Mouse (Mus musculus) fat pad, adult 2 months (tissue): ENCODE results near the gene Cxcr6.
A peak's percentile ranks its signal among the peaks of the same experiment; 100 is the strongest.
"Not testable (repeated sequence)": the region's sequence is repeated elsewhere in the genome, so short reads cannot be mapped to it uniquely, and the experiment has no call there.

Experiments
- DNase-seq: peaks from one replicate; pipeline ENCODE4 v3.0.0-alpha.2; 2011; ENCODE audit warnings: low read depth, low spot score; ENCODE audit errors: extremely low read depth

The Cxcr6 gene

DNA sequence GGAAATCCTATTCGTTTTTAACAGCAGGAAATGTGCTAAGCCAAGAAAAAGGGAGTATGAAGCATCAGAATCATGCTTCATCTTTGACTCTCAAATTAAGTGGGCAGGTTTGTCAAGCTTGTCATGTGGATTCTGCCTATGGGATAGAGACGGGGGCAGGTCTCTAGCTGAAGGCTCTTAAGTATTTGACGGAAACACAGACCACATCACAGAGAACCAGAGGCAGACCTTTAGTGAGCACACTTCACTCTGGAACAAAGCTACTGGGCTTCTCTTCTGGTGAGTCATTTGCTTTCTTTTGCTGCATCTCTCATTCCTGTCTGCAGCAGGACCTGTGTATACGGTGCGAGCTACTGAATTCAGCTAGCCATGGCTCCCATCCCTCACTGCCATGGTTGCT, at the start of gene Cxcr6:
Gene Cxcr6, plus strand, starts transcription at position 209 of the 400 bp plus-strand sequence.
- no peak for DNase-seq

- no peak for DNase-seq
Observed at GRCm38 (mm10) chr9:123756752-123757151, 49.5 kb upstream of the Cxcr6 start.

GRCm38 (mm10) chr9:123757326-123757725, 48.9 kb upstream of the Cxcr6 start:
- no peak for DNase-seq

- DNase-seq, result no peak
Observed at GRCm38 (mm10) chr9:123758156-123758555, 48.1 kb upstream of the Cxcr6 start.

DNA sequence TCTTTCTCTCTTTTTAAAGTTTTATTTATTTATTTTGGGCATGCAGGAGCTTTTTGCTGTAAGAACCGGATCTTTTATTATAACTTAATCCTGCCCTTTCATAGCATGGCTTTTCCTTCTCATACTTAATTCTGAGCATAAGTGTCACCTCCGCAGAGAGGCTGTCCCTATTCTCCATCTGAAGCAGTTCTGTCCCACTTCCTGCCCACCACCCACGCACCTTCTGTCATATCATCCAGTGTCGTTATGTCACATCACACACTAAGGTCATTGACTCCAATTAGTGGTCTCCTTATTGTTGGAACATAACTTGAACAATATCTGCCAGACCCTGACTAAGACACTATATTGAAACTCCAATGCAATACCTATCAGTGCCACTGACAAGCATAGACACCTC, 47.6 kb upstream of the Cxcr6 start:
- no peak for DNase-seq

GRCm38 (mm10) chr9:123760806-123761205, 45.5 kb upstream of the Cxcr6 start:
- DNase-seq, result no peak

- no peak for DNase-seq
Observed at GRCm38 (mm10) chr9:123762886-123763285, 43.4 kb upstream of the Cxcr6 start.

- no peak for DNase-seq
Observed at GRCm38 (mm10) chr9:123763771-123764170, 42.5 kb upstream of the Cxcr6 start.

DNA sequence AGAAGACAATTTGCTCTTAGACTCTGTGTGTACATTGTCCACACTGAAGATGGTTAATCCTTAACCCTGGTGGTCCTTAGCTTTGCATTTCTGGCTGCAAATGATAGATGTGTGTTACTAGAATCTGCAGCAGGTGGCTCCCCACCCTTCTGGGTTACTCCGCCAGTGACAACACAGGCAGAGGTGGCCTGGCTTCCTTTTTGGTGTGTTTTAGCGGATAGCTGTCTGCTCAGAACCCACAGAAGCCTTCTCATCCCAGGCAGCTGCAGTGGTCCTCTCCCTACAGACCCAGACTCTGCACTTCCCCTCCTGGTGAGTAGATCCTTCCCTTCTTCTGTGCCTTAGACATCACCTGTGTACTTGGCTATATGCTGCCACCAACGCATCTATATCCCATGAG, 39.3 kb upstream of the Cxcr6 start:
- DNase-seq, result no peak

DNA sequence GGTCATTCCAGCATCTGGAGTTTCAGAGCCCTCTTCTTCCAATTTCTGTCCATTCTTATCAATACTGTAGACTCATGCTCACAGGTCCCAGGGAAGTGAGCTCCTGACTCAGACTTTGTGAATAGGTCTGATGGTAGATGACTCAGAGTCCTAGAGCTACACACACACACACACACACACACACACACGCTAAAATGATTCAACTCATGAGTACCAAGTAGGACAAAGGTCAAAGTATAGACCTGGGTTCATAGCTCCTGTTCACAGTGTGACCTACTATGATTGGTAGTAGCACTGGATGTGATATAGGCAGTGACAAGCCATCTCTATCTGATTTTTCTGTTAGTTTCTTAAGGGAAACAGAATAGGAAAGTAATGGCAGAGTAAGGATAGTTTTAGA, 37.8 kb upstream of the Cxcr6 start:
- DNase-seq, result no peak

GRCm38 (mm10) chr9:123769532-123769931, 36.7 kb upstream of the Cxcr6 start:
- no peak for DNase-seq

DNA sequence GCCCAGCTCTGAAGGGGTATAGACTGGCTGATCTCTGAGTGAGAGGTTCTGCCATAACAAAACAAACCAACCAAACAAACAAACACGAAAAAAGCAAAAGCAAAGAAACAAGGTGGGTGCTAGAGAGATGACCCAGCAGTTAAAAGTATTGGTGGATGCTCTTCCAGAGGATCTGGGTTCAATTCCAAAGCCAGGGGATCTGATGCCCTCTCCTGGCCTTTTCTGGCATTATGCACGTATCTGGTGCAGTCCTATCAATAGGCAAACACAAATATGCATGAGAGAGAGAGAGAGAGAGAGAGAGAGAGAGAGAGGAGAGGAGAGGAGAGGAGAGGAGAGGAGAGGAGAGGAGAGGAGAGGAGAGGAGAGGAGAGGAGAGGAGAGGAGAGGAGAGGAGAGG, 33.0 kb upstream of the Cxcr6 start:
- not testable (repeated sequence) for DNase-seq

DNA sequence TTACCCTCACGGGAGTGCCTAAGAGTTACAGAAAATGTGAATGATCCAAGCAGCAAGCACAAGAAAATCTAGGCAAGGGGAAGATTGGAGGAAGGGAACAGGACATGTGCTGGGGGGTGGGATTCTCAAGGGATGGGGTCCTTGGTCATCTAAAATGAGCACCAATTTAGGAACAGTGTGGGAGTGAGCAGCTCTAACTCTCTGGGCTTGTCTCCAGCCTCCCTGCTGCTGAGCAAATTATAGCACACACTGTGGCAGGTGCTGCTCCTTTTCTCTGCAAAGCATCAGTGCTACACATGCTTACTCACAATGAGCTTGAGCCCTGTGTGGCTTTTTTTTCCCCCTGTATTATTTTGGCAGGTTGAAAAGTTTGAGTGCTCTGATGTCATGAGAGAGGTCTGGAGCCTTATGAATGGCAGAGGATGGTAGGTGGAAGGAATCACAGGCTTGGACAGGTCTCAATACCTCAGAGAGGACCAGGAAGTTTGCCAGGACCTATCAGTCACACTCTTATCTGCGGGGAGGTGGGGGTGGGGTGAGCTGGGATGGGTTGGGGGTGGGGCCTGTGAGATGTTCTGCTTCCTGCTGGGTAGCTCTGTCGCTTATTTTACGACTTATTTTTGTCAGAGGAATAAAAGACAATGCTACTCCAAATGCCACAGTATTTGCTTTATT, 17.3 kb upstream of the Cxcr6 start:
- no peak for DNase-seq

DNA sequence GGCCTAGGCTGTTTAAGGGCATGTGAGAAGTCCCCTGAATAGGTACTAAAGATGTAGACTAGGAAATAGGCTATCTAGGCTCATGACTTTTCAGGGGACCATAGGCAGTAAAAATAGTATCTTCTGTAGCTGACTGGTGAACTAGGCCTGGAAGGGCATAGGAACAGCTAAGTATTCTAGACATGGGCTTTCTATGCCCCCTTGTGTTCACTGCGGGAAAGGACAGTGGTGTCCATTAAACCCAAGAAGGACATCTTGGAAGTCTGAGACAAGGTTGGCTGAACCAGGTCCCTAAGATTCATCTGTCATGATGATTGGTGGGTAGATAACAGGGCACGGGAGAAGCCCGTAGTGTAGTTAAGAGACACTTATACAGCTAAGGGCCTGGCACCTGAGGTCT, 10.1 kb upstream of the Cxcr6 start:
- no peak for DNase-seq

- DNase-seq, result no peak
Observed at GRCm38 (mm10) chr9:123801527-123801926, 4.7 kb upstream of the Cxcr6 start.

GRCm38 (mm10) chr9:123802421-123802820, 3.9 kb upstream of the Cxcr6 start:
- no peak for DNase-seq

GRCm38 (mm10) chr9:123802896-123803295, 3.4 kb upstream of the Cxcr6 start:
- DNase-seq, result no peak

DNA sequence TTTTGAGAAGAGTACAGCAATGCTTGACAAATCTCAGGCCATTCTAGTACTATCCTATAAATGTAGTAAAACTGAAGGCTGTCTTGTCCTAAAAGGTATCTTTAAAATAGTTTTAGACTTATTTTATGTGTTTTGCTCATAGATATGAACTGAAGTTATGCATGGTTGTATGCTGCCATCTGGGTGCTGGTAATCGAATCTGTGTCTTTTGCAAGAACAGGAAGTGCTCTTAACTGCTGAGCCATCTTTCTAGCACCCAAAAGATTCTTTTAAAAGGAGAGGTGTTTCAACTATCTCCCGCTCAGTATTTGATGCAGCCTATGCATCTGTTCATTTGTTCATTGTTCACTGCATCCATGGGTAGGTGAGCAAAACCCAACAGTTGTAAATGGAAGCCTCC, 1.0 kb upstream of the Cxcr6 start:
- DNase-seq, result no peak

DNA sequence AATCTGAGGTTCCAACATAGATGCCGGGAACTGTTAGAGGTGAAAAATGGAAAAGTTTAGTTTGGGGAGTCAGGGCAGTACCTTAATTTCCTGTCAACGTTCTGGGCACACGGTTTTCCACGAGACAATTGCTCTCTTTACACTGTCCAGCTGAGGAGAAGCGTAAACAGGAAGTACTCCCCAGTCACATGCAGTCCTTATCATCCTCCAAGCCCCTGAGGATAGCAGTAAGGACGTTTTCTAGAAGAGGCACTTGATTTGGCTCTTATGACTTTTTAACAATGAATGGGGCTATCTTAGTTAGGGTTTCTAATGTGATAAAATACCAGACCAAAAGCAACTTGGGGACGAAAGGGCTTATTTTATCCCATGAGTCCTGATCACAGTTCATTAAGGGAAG, 2.3 kb downstream of the Cxcr6 start:
- DNase-seq, result no peak

DNA sequence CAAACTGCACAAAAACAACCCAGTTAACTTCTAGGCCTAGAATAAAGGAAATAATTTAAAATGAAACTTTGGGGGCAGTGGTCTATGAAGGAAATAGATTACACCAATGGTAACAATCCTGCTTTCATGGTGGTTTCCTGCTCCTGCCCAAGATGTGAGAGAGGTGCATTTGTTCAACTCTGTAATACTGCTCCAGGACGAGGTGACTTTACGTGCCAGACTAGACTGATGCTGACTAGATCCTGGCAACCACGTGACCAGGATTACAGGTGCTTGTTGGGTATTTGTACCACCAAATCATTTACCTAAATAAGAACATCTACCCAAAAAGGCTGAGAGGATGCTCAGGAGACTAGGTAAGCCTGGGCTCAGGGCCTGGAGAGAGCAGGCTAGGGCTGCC, 5.6 kb downstream of the Cxcr6 start:
- no peak for DNase-seq

DNA sequence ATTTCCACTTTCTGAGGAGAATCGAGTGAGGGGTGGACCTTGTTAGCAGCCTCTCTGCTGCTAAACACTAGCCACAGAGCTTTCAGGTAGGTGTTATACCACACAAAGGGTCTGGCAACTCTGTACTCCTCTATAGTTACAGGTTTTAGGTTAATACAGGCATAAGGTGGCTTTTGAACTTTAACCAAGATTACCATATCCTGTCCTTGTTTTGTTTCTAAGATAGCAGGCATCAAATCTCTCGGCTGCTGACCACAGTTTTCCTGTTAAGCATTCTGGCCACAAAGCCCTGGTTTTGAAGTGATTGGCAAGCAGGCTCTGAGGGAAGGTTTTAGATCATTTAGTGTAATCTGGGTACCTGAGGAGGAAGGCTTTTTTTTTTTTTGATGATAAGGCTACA, 8.1 kb downstream of the Cxcr6 start:
- no peak for DNase-seq

DNA sequence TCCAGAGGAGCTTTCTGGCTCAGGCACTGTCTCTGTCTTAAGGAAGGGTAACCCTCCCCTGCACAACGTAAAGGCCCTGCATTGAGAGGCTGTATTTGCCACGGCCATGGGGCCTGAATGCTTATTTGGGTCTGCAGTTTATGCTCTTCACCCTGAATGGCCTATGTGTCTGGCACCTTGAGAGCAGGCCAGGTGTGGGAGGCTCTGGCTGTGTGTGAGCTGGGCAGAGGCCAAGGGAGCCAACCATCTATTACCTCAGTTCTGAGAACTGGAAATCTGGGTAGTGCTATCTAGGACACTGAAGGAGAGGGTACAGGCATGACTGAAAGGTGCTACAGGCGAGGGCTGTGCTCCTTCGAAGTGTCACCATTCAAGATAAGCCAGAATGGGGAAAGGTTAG, 8.5 kb downstream of the Cxcr6 start:
- peak; percentile 21 for DNase-seq

- no peak for DNase-seq
Observed at GRCm38 (mm10) chr9:123815444-123815843, 9.2 kb downstream of the Cxcr6 start.
